Mouse (Mus musculus) ES-Bruce4 (cell line): Measurements from ENCODE around the gene Epha10. TPM values are rescaled to one million over a fixed set of nuclear protein-coding genes. Genes with fewer than 3 reads are reported as not detected.
"Not testable (repeated sequence)": the region's sequence is repeated elsewhere in the genome, so short reads cannot be mapped to it uniquely, and the experiment has no call there.

Source experiments
- H3K27ac ChIP-seq: 2 replicates; pipeline ENCODE4 v1.5.1; 2012; ENCODE audit warnings: low read length, inconsistent platforms; ENCODE audit not compliant: insufficient read depth
- H3K27me3 ChIP-seq: 2 replicates; pipeline ENCODE4 v1.6.1; 2012; ENCODE audit warnings: mild to moderate bottlenecking, low read length, inconsistent platforms; ENCODE audit not compliant: control insufficient read depth, poor library complexity, insufficient read depth, severe bottlenecking
- H3K36me3 ChIP-seq: 2 replicates; pipeline ENCODE4 v1.6.1; 2012; ENCODE audit warnings: inconsistent platforms, mild to moderate bottlenecking, low read length, moderate library complexity; ENCODE audit not compliant: control insufficient read depth, poor library complexity, insufficient read depth, severe bottlenecking
- H3K4me1 ChIP-seq: one replicate; pipeline ENCODE4 v1.8.1; 2011; ENCODE audit warnings: low read length; ENCODE audit not compliant: control insufficient read depth, insufficient read depth
- H3K4me3 ChIP-seq: 2 replicates; pipeline ENCODE4 v1.5.1; 2011; ENCODE audit warnings: low read depth, mild to moderate bottlenecking, low read length
- H3K9ac ChIP-seq: 2 replicates; pipeline ENCODE4 v1.6.1; 2012; ENCODE audit warnings: low read depth, mild to moderate bottlenecking, inconsistent platforms; ENCODE audit not compliant: poor library complexity, severe bottlenecking
- H3K9me3 ChIP-seq: replicated peaks from 2 replicates; pipeline ENCODE4 v1.6.1; 2012; ENCODE audit warnings: mild to moderate bottlenecking, low read length, inconsistent platforms; ENCODE audit not compliant: control insufficient read depth, poor library complexity, insufficient read depth, severe bottlenecking
- CTCF ChIP-seq: IDR thresholded peaks from one replicate; pipeline ENCODE4 v1.8.1; 2011; ENCODE audit warnings: low read depth, low read length
- EP300 ChIP-seq: IDR thresholded peaks from 2 replicates; pipeline ENCODE4 v1.6.1; 2011; ENCODE audit warnings: low read depth, low read length; ENCODE audit not compliant: insufficient read depth
- POLR2A ChIP-seq: IDR thresholded peaks from one replicate; pipeline ENCODE4 v1.8.1; 2011; ENCODE audit warnings: low read length; ENCODE audit not compliant: insufficient read depth
- polyA plus RNA-seq: library from polyadenylated mRNA; stranded (reverse); fragments of >200 nt; gene quantifications from 2 replicates; pipeline ENCODE4 v1.2.4, GENCODE M21; 2011; ENCODE audit warnings: low read depth; ENCODE audit not compliant: missing spikeins, insufficient read depth, insufficient read length

Epha10 gene
- polyA plus RNA-seq, 1 experiment: 0.37 TPM

- no peak overlapping the region for H3K27ac ChIP-seq
- H3K36me3 ChIP-seq: no peaks in the 10 kb centered on the region
- H3K4me1 ChIP-seq: peaks cover 6% of the 10 kb centered on the region
- TF ChIP-seq CTCF (peak; percentile 34), POLR2A (no peak)
- H3K27me3 ChIP-seq: no peaks in the 10 kb centered on the region
- no peak overlapping the region for H3K4me3 ChIP-seq
- no peak overlapping the region for H3K9ac ChIP-seq
- H3K9me3 ChIP-seq: no peaks in the 10 kb centered on the region
Measured at GRCm38 (mm10) chr4:124905417-124905816, 24.7 kb downstream of the Epha10 start.

- no peak overlapping the region for H3K9ac ChIP-seq
Measured at GRCm38 (mm10) chr4:124905971-124906822, 25.5 kb downstream of the Epha10 start.

GRCm38 (mm10) chr4:124928102-124928501, 47.4 kb downstream of the Epha10 start:
- Histone ChIP-seq H3K4me1 (no peaks in the 10 kb centered on the region), H3K4me3 (no peak overlapping the region), H3K9me3 (no peaks in the 10 kb centered on the region), H3K9ac (no peak overlapping the region), H3K27me3 (no peaks in the 10 kb centered on the region), H3K27ac (no peak overlapping the region), H3K36me3 (peaks cover 78% of the 10 kb centered on the region)
- TF ChIP-seq POLR2A (no peak), CTCF (no peak), EP300 (no peak)

More at GRCm38 (mm10) chr4:124905971-124906822, 25.5 kb downstream of the Epha10 start:
- Histone ChIP-seq H3K4me3 (peak overlapping the region; percentile 62), H3K9me3 (no peaks in the 10 kb centered on the region), H3K4me1 (peaks cover 6% of the 10 kb centered on the region), H3K27ac (peak overlapping the region; percentile 62; the same call in 1 of the 2 replicates), H3K36me3 (no peaks in the 10 kb centered on the region), H3K27me3 (no peaks in the 10 kb centered on the region)
- TF ChIP-seq EP300 (no peak), CTCF (no peak), POLR2A (no peak)

- Histone ChIP-seq H3K9me3 (no peaks in the 10 kb centered on the region), H3K36me3 (peaks cover 7% of the 10 kb centered on the region; the same call in 1 of the 2 replicates), H3K27me3 (no peaks in the 10 kb centered on the region), H3K9ac (peak within 1 kb of the TSS; percentile 75), H3K4me3 (peak within 1 kb of the TSS; percentile 90), H3K4me1 (no peaks in the 10 kb centered on the region), H3K27ac (no peak within 1 kb of the TSS)
- peak; percentile 12 for TF ChIP-seq POLR2A
- no peak for TF ChIP-seq EP300
- TF ChIP-seq CTCF: no peak
Measured at GRCm38 (mm10) chr4:124936613-124937471, 56.1 kb downstream of the Epha10 start, which contains the start of gene 9930104L06Rik. TSS of gene 9930104L06Rik (plus strand) at chr4:124937048.

- H3K36me3 ChIP-seq: peaks cover 10% of the 10 kb centered on the region; the same call in 1 of the 2 replicates
- not testable (repeated sequence) for H3K27ac ChIP-seq, H3K9ac ChIP-seq, H3K4me3 ChIP-seq, H3K27me3 ChIP-seq, H3K4me1 ChIP-seq, H3K9me3 ChIP-seq
Measured at GRCm38 (mm10) chr4:124939211-124939610, 58.5 kb downstream of the Epha10 start, which contains the start of gene Cdca8. TSS of gene Cdca8 (minus strand) at chr4:124939311.

GRCm38 (mm10) chr4:124943022-124943421, 62.3 kb downstream of the Epha10 start:
- Histone ChIP-seq H3K4me1 (no peaks in the 10 kb centered on the region), H3K27ac (no peak overlapping the region), H3K36me3 (peaks cover 10% of the 10 kb centered on the region; the same call in 1 of the 2 replicates), H3K4me3 (no peak overlapping the region), H3K27me3 (no peaks in the 10 kb centered on the region), H3K9me3 (no peaks in the 10 kb centered on the region), H3K9ac (no peak overlapping the region)
- TF ChIP-seq CTCF (peak; percentile 91), EP300 (no peak)
